Mouse (Mus musculus) bone marrow macrophage, adult 2 months (primary cell): ENCODE data around the gene Nox1.

Experiments
- CTCF ChIP-seq: IDR thresholded peaks from 2 replicates; pipeline ENCODE4 v1.5.1; 2012; ENCODE audit warnings: low read depth, mild to moderate bottlenecking, low read length, moderate library complexity
- POLR2A ChIP-seq: IDR thresholded peaks from 2 replicates; pipeline ENCODE4 v1.6.1; 2012; ENCODE audit warnings: mild to moderate bottlenecking, low read depth, low read length, borderline replicate concordance

DNA sequence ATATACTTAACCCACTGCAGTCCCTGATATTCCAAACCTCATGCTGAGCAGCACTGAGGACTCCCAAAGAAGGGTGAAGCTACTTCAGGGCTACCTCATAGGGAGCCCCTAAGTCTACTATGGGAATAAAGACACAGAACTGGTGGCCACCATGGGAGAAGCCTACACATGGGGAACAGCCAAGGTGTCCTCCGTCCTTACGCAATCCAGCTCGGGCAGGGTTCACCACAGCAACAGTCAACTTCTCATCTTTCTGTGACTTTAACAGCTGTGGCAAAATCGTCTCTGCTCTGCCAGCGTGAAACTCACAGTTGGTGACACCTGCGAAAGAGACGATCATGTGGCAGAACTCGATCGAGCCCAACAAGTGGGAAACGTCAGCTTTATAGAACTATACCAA is 16.5 kb upstream of the Nox1 start:
- TF ChIP-seq POLR2A = no peak
- TF ChIP-seq CTCF = no peak
